Comparison of ENCODE assay signal across 8 mouse cellular contexts in the genomic region with DNA sequence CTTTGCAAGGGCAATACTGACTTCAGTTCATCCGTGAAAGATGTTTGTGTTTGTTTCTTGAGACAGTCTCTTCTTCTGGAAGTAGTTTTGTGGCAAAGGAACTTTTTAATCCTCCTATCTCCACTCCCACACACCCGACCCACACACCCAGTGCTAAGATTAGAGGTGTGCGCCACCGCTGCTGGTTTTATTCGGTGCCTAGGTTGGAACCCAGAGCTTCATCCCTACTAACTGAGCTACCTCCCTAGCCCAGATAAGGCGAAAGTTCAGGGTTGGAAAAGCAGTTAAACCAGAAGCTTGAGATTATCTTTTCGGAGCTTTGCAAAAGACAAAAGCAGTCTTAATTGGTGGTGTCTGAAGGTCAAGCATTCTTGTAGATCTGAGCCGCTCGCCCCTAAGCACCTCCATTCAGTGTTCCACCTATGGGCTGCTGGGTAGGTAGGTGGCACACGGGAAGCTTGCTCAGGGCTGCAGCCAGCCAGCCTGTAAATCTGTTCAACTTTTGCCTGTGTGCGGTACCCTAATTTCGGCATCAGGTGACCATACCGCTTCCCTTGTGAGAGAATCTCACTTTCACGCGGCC. TPM values are rescaled to one million over a fixed set of nuclear protein-coding genes. Genes with fewer than 3 reads are reported as not detected.
A peak's percentile ranks its signal among the peaks of the same experiment; 100 is the strongest.
DNase-seq lines count a peak whose midpoint lies in the region; ATAC-seq and TF ChIP-seq lines count a peak whose summit lies in the region.

No protein-coding gene starts in this region.

- DNase-seq in left cerebral cortex, adult 2 months (ENCODE audit: extremely low spot score in 1 of 2, low spot score in 2 of 2), result no peak
- DNase-seq in left cerebral cortex, postnatal 25 days (ENCODE audit: low spot score in 2 of 2), result no peak
- DNase-seq in embryonic facial prominence, embryonic 10.5 days (ENCODE audit: low spot score), result peak; percentile 15
- peak; percentile 19 for DNase-seq in naive thymus-derived CD4-positive, alpha-beta T cell, adult 2 months (ENCODE audit: low read depth)
- no peak for DNase-seq in adrenal gland, postnatal 36 days
- no peak for DNase-seq in spleen, adult 18-20 months

- intact Hi-C loops in left cerebral cortex, adult 2 months (cut with DNase I), result no loop called here
- intact Hi-C loops in left cerebral cortex, postnatal 25 days (cut with DNase I), result no loop called here

- H3K4me1 ChIP-seq in embryonic facial prominence, embryonic 10.5 days, result peaks cover 16% of the 10 kb centered on the region
- H3K4me1 ChIP-seq in kidney, embryonic 15.5 days, result peaks cover 13% of the 10 kb centered on the region

- no peak for ATAC-seq in kidney, embryonic 15.5 days (replicated peaks; ENCODE audit: low FRiP score)
- no peak for ATAC-seq in erythroid progenitor cell, adult 5-6 weeks (replicated peaks; ENCODE audit: low FRiP score, poor library complexity, severe bottlenecking)

- 0 out of 2 replicates have a peak, but pooled peaks cover 3% of the 10 kb centered on the region for H3K9me3 ChIP-seq in embryonic facial prominence, embryonic 10.5 days
- H3K9me3 ChIP-seq in kidney, embryonic 15.5 days (replicated peaks), result no peaks in the 10 kb centered on the region

- H3K27me3 ChIP-seq in embryonic facial prominence, embryonic 10.5 days (replicated peaks; ENCODE audit: low read depth, poor library complexity, severe bottlenecking), result peaks cover 18% of the 10 kb centered on the region; the same call in 1 of the 2 replicates
- H3K27me3 ChIP-seq in kidney, embryonic 15.5 days, result no peaks in the 10 kb centered on the region

- 27% methylated on average over 15 of the region's 15 CpGs for WGBS in embryonic facial prominence, embryonic 10.5 days
- 26% methylated on average over 15 of the region's 15 CpGs for WGBS in kidney, embryonic 15.5 days

- no peak for TF ChIP-seq CTCF in left cerebral cortex, adult 2 months (IDR thresholded peaks at IDR 0.05)

- H3K9ac ChIP-seq in kidney, embryonic 15.5 days, result peak overlapping the region; percentile 60

- H3K4me3 ChIP-seq in left cerebral cortex, adult 2 months, result peak overlapping the region; percentile 57
- H3K4me3 ChIP-seq in embryonic facial prominence, embryonic 10.5 days, result peak overlapping the region; percentile 72
- H3K4me3 ChIP-seq in kidney, embryonic 15.5 days (replicated peaks), result peak overlapping the region; percentile 68

- peak overlapping the region; percentile 1; the same call in 1 of the 2 replicates for H3K27ac ChIP-seq in left cerebral cortex, adult 2 months
- H3K27ac ChIP-seq in embryonic facial prominence, embryonic 10.5 days (replicated peaks), result peak overlapping the region; percentile 83
- H3K27ac ChIP-seq in kidney, embryonic 15.5 days, result no peak overlapping the region

- H3K36me3 ChIP-seq in embryonic facial prominence, embryonic 10.5 days (replicated peaks), result no peaks in the 10 kb centered on the region
- H3K36me3 ChIP-seq in kidney, embryonic 15.5 days, result no peaks in the 10 kb centered on the region

- peak overlapping the region; percentile 69 for H3K4me2 ChIP-seq in kidney, embryonic 15.5 days

RNA-seq across cellular contexts. Expression of gene Kyat3, which starts 0.6 kb away (rescaled TPM):
- total RNA-seq in left cerebral cortex, adult 2 months (2021), result 1 to 10 TPM; 5.1 to 7.6 TPM
- 1 to 10 TPM; 4.6 to 6.6 TPM for total RNA-seq in left cerebral cortex, postnatal 25 days (2021)
- polyA plus RNA-seq in embryonic facial prominence, embryonic 10.5 days (2016; fragmentation: Nextera tagmentation; extraction: Ambion mirVana), result 11.8 and 14.1 TPM in 2 replicates
- polyA plus RNA-seq in kidney, embryonic 15.5 days (2015; fragmentation: Nextera tagmentation; extraction: Ambion mirVana), result 24.9 and 25.0 TPM in 2 replicates
- 10 to 100 TPM; 15.7 to 36.3 TPM for total RNA-seq in adrenal gland, postnatal 36 days (2021)
- not detected in 2 replicates for total RNA-seq in erythroid progenitor cell, adult 5-6 weeks (2015; ENCODE audit: low replicate concordance)
- not detected in 2 replicates for total RNA-seq in erythroid progenitor cell, adult 5-6 weeks (2017; ENCODE audit: low replicate concordance)

Comparison
In these comparisons a context has a peak if more than half of its experiments do, and no peak if none do; other contexts are left out.
1. DNase-seq: peak in embryonic facial prominence, embryonic 10.5 days (single experiment) and naive thymus-derived CD4-positive, alpha-beta T cell, adult 2 months (single experiment); none in left cerebral cortex, adult 2 months (0 of 2), left cerebral cortex, postnatal 25 days (0 of 2), adrenal gland, postnatal 36 days (0 of 2) and spleen, adult 18-20 months (0 of 2).
2. RNA of gene Kyat3, which starts 0.6 kb away (total RNA-seq): 15.7 to 36.3 TPM in adrenal gland, postnatal 36 days, 5.1 to 7.6 TPM in left cerebral cortex, adult 2 months and 4.6 to 6.6 TPM in left cerebral cortex, postnatal 25 days; not detected in erythroid progenitor cell, adult 5-6 weeks; every median in the first group is over 4 times any median in the second.
3. Peak in every context shown above with its lines, with median percentiles within 50 percentile points of each other: H3K4me3 ChIP-seq.